Mouse (Mus musculus) limb, embryonic 10.5 days (tissue): ENCODE data around the gene Il21r. TPM values are rescaled to one million over a fixed set of nuclear protein-coding genes. Genes with fewer than 3 reads are reported as not detected.

Source experiments
- DNase-seq: peaks from one replicate; pipeline ENCODE4 v3.0.0-alpha.2; 2017; ENCODE audit warnings: low spot score
- H3K27ac ChIP-seq: fragments of 300-500 bp; sonication (generic); 2 replicates; pipeline ENCODE4 v1.5.1; 2016; ENCODE audit warnings: mild to moderate bottlenecking
- H3K27me3 ChIP-seq: fragments of 300-500 bp; sonication (generic); 2 replicates; pipeline ENCODE4 v1.6.1; 2016; ENCODE audit warnings: low read depth, mild to moderate bottlenecking; ENCODE audit not compliant: poor library complexity, severe bottlenecking
- H3K36me3 ChIP-seq: fragments of 300-500 bp; sonication (generic); 2 replicates; pipeline ENCODE4 v1.6.1; 2016; ENCODE audit warnings: mild to moderate bottlenecking, moderate library complexity
- H3K4me1 ChIP-seq: fragments of 300-500 bp; sonication (generic); 2 replicates; pipeline ENCODE4 v1.6.1; 2016
- H3K4me3 ChIP-seq: fragments of 300-500 bp; sonication (generic); 2 replicates; pipeline ENCODE4 v1.5.1; 2016; ENCODE audit warnings: mild to moderate bottlenecking, moderate library complexity
- H3K9me3 ChIP-seq: fragments of 300-500 bp; sonication (generic); replicated peaks from 2 replicates; pipeline ENCODE4 v1.6.1; 2016; ENCODE audit warnings: mild to moderate bottlenecking
- WGBS: fragments of 180-500 bp; shearing (Covaris S2); methylation state at CpG from one replicate; pipeline ENCODE4 v1.1.7; 2016; 5-methylcytosine and 5-hydroxymethylcytosine counted together
- polyA plus RNA-seq: library from polyadenylated mRNA; unstranded; fragments of >200 nt; fragmentation: Nextera tagmentation; extraction: Ambion mirVana; gene quantifications from 2 replicates; pipeline ENCODE4 v1.2.1, GENCODE M21; 2016

Gene Il21r
- polyA plus RNA-seq, 1 experiment from 2014 or later = 0.21 TPM

GRCm38 (mm10) chr7:125563093-125563492, 40.1 kb upstream of the Il21r start:
- DNase-seq = no peak
- Histone ChIP-seq H3K4me3 (no peak overlapping the region), H3K9me3 (no peaks in the 10 kb centered on the region), H3K36me3 (no peaks in the 10 kb centered on the region), H3K27me3 (no peaks in the 10 kb centered on the region), H3K4me1 (peaks cover 17% of the 10 kb centered on the region), H3K27ac (no peak overlapping the region)
- 90% methylated on average over 3 of the region's 3 CpGs for WGBS

- WGBS = 85% methylated on average over 11 of the region's 11 CpGs
- DNase-seq = no peak
- no peak overlapping the region for H3K4me3 ChIP-seq
- H3K27me3 ChIP-seq = no peaks in the 10 kb centered on the region
- H3K9me3 ChIP-seq = no peaks in the 10 kb centered on the region
- H3K27ac ChIP-seq = no peak overlapping the region
- H3K4me1 ChIP-seq = peaks cover 17% of the 10 kb centered on the region
- no peaks in the 10 kb centered on the region for H3K36me3 ChIP-seq
These were observed 38.8 kb upstream of the Il21r start for GRCm38 (mm10) chr7:125564316-125565024.

- no peak for DNase-seq
- Histone ChIP-seq H3K27ac (no peak overlapping the region), H3K9me3 (no peaks in the 10 kb centered on the region), H3K36me3 (no peaks in the 10 kb centered on the region), H3K4me1 (peaks cover 14% of the 10 kb centered on the region), H3K27me3 (no peaks in the 10 kb centered on the region), H3K4me3 (no peak overlapping the region)
- WGBS = 59% methylated on average over 12 of the region's 12 CpGs
These were observed 37.5 kb upstream of the Il21r start for GRCm38 (mm10) chr7:125565516-125566285.

- Histone ChIP-seq H3K9me3 (no peaks in the 10 kb centered on the region), H3K27me3 (no peaks in the 10 kb centered on the region), H3K27ac (no peak overlapping the region), H3K4me3 (no peak overlapping the region), H3K36me3 (no peaks in the 10 kb centered on the region), H3K4me1 (peaks cover 12% of the 10 kb centered on the region)
- WGBS = 92% methylated on average over 2 of the region's 2 CpGs
- no peak for DNase-seq
These were observed 36.8 kb upstream of the Il21r start for GRCm38 (mm10) chr7:125566420-125566819.

GRCm38 (mm10) chr7:125568888-125569287, 34.3 kb upstream of the Il21r start:
- 86% methylated on average over 8 of the region's 8 CpGs for WGBS
- H3K4me3 ChIP-seq = no peak overlapping the region
- H3K4me1 ChIP-seq = 0 out of 2 replicates have a peak, but pooled peaks cover 5% of the 10 kb centered on the region
- no peak for DNase-seq
- H3K27ac ChIP-seq = no peak overlapping the region
- no peaks in the 10 kb centered on the region for H3K9me3 ChIP-seq
- no peaks in the 10 kb centered on the region for H3K36me3 ChIP-seq
- no peaks in the 10 kb centered on the region for H3K27me3 ChIP-seq

GRCm38 (mm10) chr7:125571891-125572290, 31.3 kb upstream of the Il21r start:
- DNase-seq = no peak
- WGBS = 91% methylated on average over 19 of the region's 19 CpGs
- no peak overlapping the region for H3K27ac ChIP-seq
- H3K4me1 ChIP-seq = peaks cover 7% of the 10 kb centered on the region; the same call in 1 of the 2 replicates
- no peaks in the 10 kb centered on the region for H3K36me3 ChIP-seq
- no peaks in the 10 kb centered on the region for H3K9me3 ChIP-seq
- H3K27me3 ChIP-seq = no peaks in the 10 kb centered on the region
- H3K4me3 ChIP-seq = no peak overlapping the region

GRCm38 (mm10) chr7:125572737-125573136, 30.5 kb upstream of the Il21r start:
- DNase-seq = no peak
- 79% methylated on average over 6 of the region's 6 CpGs for WGBS
- Histone ChIP-seq H3K4me3 (no peak overlapping the region), H3K27me3 (no peaks in the 10 kb centered on the region), H3K4me1 (peaks cover 6% of the 10 kb centered on the region; the same call in 1 of the 2 replicates), H3K9me3 (no peaks in the 10 kb centered on the region), H3K27ac (no peak overlapping the region), H3K36me3 (no peaks in the 10 kb centered on the region)

GRCm38 (mm10) chr7:125573849-125574248, 29.4 kb upstream of the Il21r start:
- DNase-seq = no peak
- H3K4me1 ChIP-seq = peaks cover 6% of the 10 kb centered on the region; the same call in 1 of the 2 replicates
- H3K4me3 ChIP-seq = no peak overlapping the region
- no peak overlapping the region for H3K27ac ChIP-seq
- 86% methylated on average over 2 of the region's 2 CpGs for WGBS
- H3K9me3 ChIP-seq = no peaks in the 10 kb centered on the region
- H3K36me3 ChIP-seq = no peaks in the 10 kb centered on the region
- no peaks in the 10 kb centered on the region for H3K27me3 ChIP-seq

- no peak overlapping the region for H3K4me3 ChIP-seq
- H3K9me3 ChIP-seq = no peaks in the 10 kb centered on the region
- no peaks in the 10 kb centered on the region for H3K27me3 ChIP-seq
- no peak for DNase-seq
- WGBS = 93% methylated on average over 3 of the region's 3 CpGs
- H3K36me3 ChIP-seq = no peaks in the 10 kb centered on the region
- H3K27ac ChIP-seq = no peak overlapping the region
- H3K4me1 ChIP-seq = peaks cover 6% of the 10 kb centered on the region; the same call in 1 of the 2 replicates
These were observed 28.4 kb upstream of the Il21r start for GRCm38 (mm10) chr7:125574832-125575231.

GRCm38 (mm10) chr7:125575738-125576540, 27.3 kb upstream of the Il21r start:
- WGBS = 86% methylated on average over 16 of the region's 16 CpGs
- no peaks in the 10 kb centered on the region for H3K9me3 ChIP-seq
- no peaks in the 10 kb centered on the region for H3K27me3 ChIP-seq
- peak overlapping the region; percentile 31; the same call in 1 of the 2 replicates for H3K27ac ChIP-seq
- no peaks in the 10 kb centered on the region for H3K36me3 ChIP-seq
- DNase-seq = no peak
- H3K4me1 ChIP-seq = peaks cover 11% of the 10 kb centered on the region
- no peak overlapping the region for H3K4me3 ChIP-seq

GRCm38 (mm10) chr7:125576982-125577381, 26.2 kb upstream of the Il21r start:
- no peaks in the 10 kb centered on the region for H3K27me3 ChIP-seq
- no peaks in the 10 kb centered on the region for H3K9me3 ChIP-seq
- no peak overlapping the region for H3K4me3 ChIP-seq
- 86% methylated on average over 7 of the region's 7 CpGs for WGBS
- peaks cover 18% of the 10 kb centered on the region for H3K4me1 ChIP-seq
- no peak for DNase-seq
- 0 out of 2 replicates have a peak overlapping the region, but pooled peaks have one; percentile 31 for H3K27ac ChIP-seq
- no peaks in the 10 kb centered on the region for H3K36me3 ChIP-seq

- Histone ChIP-seq H3K27ac (no peak overlapping the region), H3K36me3 (no peaks in the 10 kb centered on the region), H3K4me3 (no peak overlapping the region), H3K4me1 (peaks cover 18% of the 10 kb centered on the region), H3K9me3 (no peaks in the 10 kb centered on the region), H3K27me3 (no peaks in the 10 kb centered on the region)
- no peak for DNase-seq
- WGBS = 91% methylated on average over 11 of the region's 11 CpGs
These were observed 25.6 kb upstream of the Il21r start for GRCm38 (mm10) chr7:125577486-125578088.
